Mouse (Mus musculus) heart, adult 2 months (tissue): ENCODE results near the gene Ago3.

Experiments
- CTCF ChIP-seq: fragments of 200-600 bp; IDR thresholded peaks from 2 replicates; pipeline ENCODE4 v1.8.1; 2022; ENCODE audit warnings: antibody characterized with exemption, mild to moderate bottlenecking, moderate library complexity
- EP300 ChIP-seq: fragments of 200-500 bp; IDR thresholded peaks from 2 replicates; pipeline ENCODE4 v1.6.1; 2011; ENCODE audit warnings: low read depth, low read length, control low read depth; ENCODE audit not compliant: insufficient read depth
- POLR2A ChIP-seq: fragments of 200-500 bp; IDR thresholded peaks from 2 replicates; pipeline ENCODE4 v1.6.1; 2011; ENCODE audit warnings: mild to moderate bottlenecking, low read depth, low read length, control low read depth; ENCODE audit not compliant: insufficient read depth

GRCm38 (mm10) chr4:126286492-126286891, 142.9 kb downstream of the Ago3 start, which contains the start of gene Col8a2:
- TF ChIP-seq CTCF (no peak), EP300 (no peak), POLR2A (no peak)
